Mouse (Mus musculus) MEL (cell line): ENCODE measurements around the gene Tapbp. TPM values are rescaled to one million over a fixed set of nuclear protein-coding genes. Genes with fewer than 3 reads are reported as not detected.
"Not testable (repeated sequence)": the region's sequence is repeated elsewhere in the genome, so short reads cannot be mapped to it uniquely, and the experiment has no call there.

ENCODE experiments used
- DNase-seq: peaks from one replicate; pipeline ENCODE4 v3.0.0; 2011; ENCODE audit warnings: low read depth, low spot score
- H3K27ac ChIP-seq: 2 replicates; pipeline ENCODE4 v1.5.1; 2012; ENCODE audit warnings: low read depth, mild to moderate bottlenecking, control low read depth, low read length, moderate library complexity; ENCODE audit not compliant: control insufficient read depth
- H3K27me3 ChIP-seq, 2 experiments: fragments of 150-350 bp in 1 of 2; sonication (generic) in 1 of 2; 2 replicates each; pipeline ENCODE4 v1.6.1; 2012; ENCODE audit warnings: low read length in 2 of 2, mild to moderate bottlenecking in 2 of 2, improper control_type of control experiment in 1 of 2, moderate library complexity in 1 of 2; ENCODE audit not compliant: insufficient read depth in 2 of 2, control insufficient read depth in 1 of 2
- H3K36me3 ChIP-seq, 2 experiments: 2 replicates each; pipeline ENCODE4 v1.6.1; 2012 to 2014; ENCODE audit warnings: low read length in 2 of 2, improper control_type of control experiment in 1 of 2, inconsistent platforms in 1 of 2, mild to moderate bottlenecking in 1 of 2; ENCODE audit not compliant: insufficient read depth in 2 of 2, control insufficient read depth in 1 of 2
- H3K4me1 ChIP-seq, 2 experiments: fragments of 150-350 bp in 1 of 2; sonication (generic) in 1 of 2; 2 replicates each; pipeline ENCODE4 v1.6.1; 2012; ENCODE audit warnings: low read length in 2 of 2, improper control_type of control experiment in 1 of 2, mild to moderate bottlenecking in 1 of 2; ENCODE audit not compliant: insufficient read depth in 2 of 2, control insufficient read depth in 1 of 2
- H3K4me3 ChIP-seq, 2 experiments: fragments of 150-350 bp in 1 of 2; sonication (generic) in 1 of 2; 2 replicates each; pipeline ENCODE4 v1.5.1; 2012; ENCODE audit warnings: low read depth in 2 of 2, low read length in 2 of 2, mild to moderate bottlenecking in 2 of 2, moderate library complexity in 2 of 2, control low read depth in 1 of 2, improper control_type of control experiment in 1 of 2; ENCODE audit not compliant: control insufficient read depth in 1 of 2, insufficient read depth in 1 of 2
- H3K79me2 ChIP-seq: 2 replicates; pipeline ENCODE4 v1.6.1; 2012; ENCODE audit warnings: mild to moderate bottlenecking, low read length, moderate library complexity; ENCODE audit not compliant: control insufficient read depth, poor library complexity, insufficient read depth
- H3K9ac ChIP-seq: 2 replicates; pipeline ENCODE4 v1.6.1; 2012; ENCODE audit warnings: low read depth, mild to moderate bottlenecking, control low read depth, low read length, moderate library complexity; ENCODE audit not compliant: control insufficient read depth, poor library complexity, severe bottlenecking
- H3K9me3 ChIP-seq: fragments of 150-350 bp; sonication (generic); replicated peaks from 2 replicates; pipeline ENCODE4 v1.6.1; 2012; ENCODE audit warnings: mild to moderate bottlenecking, low read length, improper control_type of control experiment, moderate library complexity; ENCODE audit not compliant: insufficient read depth
- BHLHE40 ChIP-seq: IDR thresholded peaks from 2 replicates; pipeline ENCODE4 v1.6.1; 2012; ENCODE audit warnings: low read depth, mild to moderate bottlenecking, inconsistent platforms, low read length, improper control_type of control experiment, borderline replicate concordance
- CHD1 ChIP-seq: IDR thresholded peaks from 2 replicates; pipeline ENCODE4 v1.6.1; 2012; ENCODE audit warnings: low read depth, mild to moderate bottlenecking, inconsistent platforms, low read length, improper control_type of control experiment
- CHD2 ChIP-seq: IDR thresholded peaks from 2 replicates; pipeline ENCODE4 v1.6.1; 2011; ENCODE audit warnings: low read length, improper control_type of control experiment
- E2F4 ChIP-seq: IDR thresholded peaks from 2 replicates; pipeline ENCODE4 v1.6.1; 2011; ENCODE audit warnings: low read depth, low read length, improper control_type of control experiment, borderline replicate concordance
- EP300 ChIP-seq, 2 experiments: IDR thresholded peaks; 2 replicates each; pipeline ENCODE4 v1.6.1; 2011; ENCODE audit warnings: improper control_type of control experiment in 2 of 2, low read length in 2 of 2, low read depth in 1 of 2, mild to moderate bottlenecking in 1 of 2
- ETS1 ChIP-seq: IDR thresholded peaks from 2 replicates; pipeline ENCODE4 v1.6.1; 2012; ENCODE audit warnings: low read depth, mild to moderate bottlenecking, inconsistent platforms, low read length, improper control_type of control experiment, moderate library complexity
- GABPA ChIP-seq: IDR thresholded peaks from 2 replicates; pipeline ENCODE4 v1.6.1; 2012; ENCODE audit warnings: low read depth, mild to moderate bottlenecking, inconsistent platforms, low read length, improper control_type of control experiment, moderate library complexity
- JUND ChIP-seq: IDR thresholded peaks from 2 replicates; pipeline ENCODE4 v1.6.1; 2011; ENCODE audit warnings: low read depth, mild to moderate bottlenecking, improper control_type of control experiment, low read length
- MAZ ChIP-seq: IDR thresholded peaks from 2 replicates; pipeline ENCODE4 v1.6.1; 2012; ENCODE audit warnings: low read depth, mild to moderate bottlenecking, inconsistent platforms, low read length, improper control_type of control experiment
- MXI1 ChIP-seq: IDR thresholded peaks from 2 replicates; pipeline ENCODE4 v1.6.1; 2011; ENCODE audit warnings: mild to moderate bottlenecking, low read depth, low read length, improper control_type of control experiment
- MYB ChIP-seq: IDR thresholded peaks from 2 replicates; pipeline ENCODE4 v1.6.1; 2011; ENCODE audit warnings: mild to moderate bottlenecking, low read depth, low read length, improper control_type of control experiment
- NRF1 ChIP-seq: IDR thresholded peaks from 2 replicates; pipeline ENCODE4 v1.6.1; 2014; ENCODE audit warnings: low read depth, mild to moderate bottlenecking, inconsistent platforms, low read length, improper control_type of control experiment, moderate library complexity; ENCODE audit not compliant: poor library complexity, insufficient read depth, severe bottlenecking
- POLR2A ChIP-seq, 2 experiments: IDR thresholded peaks; 2 replicates each; pipeline ENCODE4 v1.6.1; 2011 to 2012; ENCODE audit warnings: low read length in 2 of 2, mild to moderate bottlenecking in 2 of 2, control low read depth in 1 of 2, improper control_type of control experiment in 1 of 2, low read depth in 1 of 2, moderate library complexity in 1 of 2; ENCODE audit not compliant: control insufficient read depth in 1 of 2, insufficient read depth in 1 of 2, poor library complexity in 1 of 2
- POLR2AphosphoS2 ChIP-seq: IDR thresholded peaks from 2 replicates; pipeline ENCODE4 v1.6.1; 2011; ENCODE audit warnings: low read length, improper control_type of control experiment
- POLR2AphosphoS5 ChIP-seq: IDR thresholded peaks from 2 replicates; pipeline ENCODE4 v1.6.1; 2012; ENCODE audit warnings: low read depth, borderline replicate concordance, mild to moderate bottlenecking, inconsistent platforms, low read length, moderate library complexity, mixed read lengths
- RAD21 ChIP-seq: IDR thresholded peaks from 2 replicates; pipeline ENCODE4 v1.6.1; 2011; ENCODE audit warnings: mild to moderate bottlenecking, low read depth, low read length, improper control_type of control experiment
- RCOR1 ChIP-seq: IDR thresholded peaks from 2 replicates; pipeline ENCODE4 v1.6.1; 2012; ENCODE audit warnings: low read depth, mild to moderate bottlenecking, inconsistent platforms, low read length, improper control_type of control experiment
- SIN3A ChIP-seq: IDR thresholded peaks from 2 replicates; pipeline ENCODE4 v1.6.1; 2012; ENCODE audit warnings: low read length, improper control_type of control experiment, inconsistent platforms
- TAL1 ChIP-seq: IDR thresholded peaks from 2 replicates; pipeline ENCODE4 v1.6.1; 2012; ENCODE audit warnings: mild to moderate bottlenecking, inconsistent platforms, low read length, moderate library complexity, mixed read lengths
- TBP ChIP-seq: IDR thresholded peaks from 2 replicates; pipeline ENCODE4 v1.8.0; 2011; ENCODE audit warnings: low read depth, low read length, improper control_type of control experiment
- TCF12 ChIP-seq: IDR thresholded peaks from 2 replicates; pipeline ENCODE4 v1.6.1; 2014; ENCODE audit warnings: low read depth, mild to moderate bottlenecking, inconsistent platforms, low read length, improper control_type of control experiment, moderate library complexity
- ZKSCAN1 ChIP-seq: IDR thresholded peaks from 2 replicates; pipeline ENCODE4 v1.6.1; 2012; ENCODE audit warnings: low read depth, mild to moderate bottlenecking, inconsistent platforms, low read length, improper control_type of control experiment, moderate library complexity
- ZMIZ1 ChIP-seq: IDR thresholded peaks from 2 replicates; pipeline ENCODE4 v1.6.1; 2012; ENCODE audit warnings: low read depth, mild to moderate bottlenecking, inconsistent platforms, low read length, improper control_type of control experiment, moderate library complexity
- polyA plus RNA-seq, 2 experiments: library from polyadenylated mRNA; stranded (reverse) in 1 of 2; unstranded in 1 of 2; fragments of >175 nt in 1 of 2; fragments of >200 nt in 1 of 2; gene quantifications; 2 replicates each; pipeline versions ENCODE4 v1.2.1 to v1.2.4; 2012; ENCODE audit warnings: low replicate concordance in 2 of 2, low read depth in 1 of 2; ENCODE audit not compliant: insufficient read length in 2 of 2, insufficient read depth in 1 of 2, missing spikeins in 1 of 2
- total RNA-seq: library from RNA; depleted of rRNA; stranded (reverse); fragments of 300-350 nt; gene quantifications from 2 replicates; pipeline ENCODE4 v1.2.3, GENCODE M21; 2012

The Tapbp gene
- total and polyA plus RNA-seq, 3 experiments: 24.3 to 33.3 TPM; not detected in 1

GRCm38 (mm10) chr17:33951021-33951946, 35.6 kb downstream of the Tapbp start, which contains the start of gene B3galt4 (continued):
- TF ChIP-seq SIN3A (peak; percentile 86), RAD21 (no peak), POLR2AphosphoS5 (no peak; the same call in 1 of the 2 replicates), RCOR1 (peak; percentile 36; the same call in 1 of the 2 replicates), ETS1 (peak; percentile 76), MXI1 (peak; percentile 91), CHD1 (no peak), JUND (no peak), TBP (peak; percentile 84), TCF12 (peak; percentile 26; the same call in 1 of the 2 replicates), E2F4 (no peak), ZKSCAN1 (peak; percentile 59; the same call in 1 of the 2 replicates), POLR2AphosphoS2 (peak; percentile 100), TAL1 (no peak), EP300 (IDR thresholded peaks at IDR 0.05; ENCODE audit: low read depth in 1 of 2, low read length in 2 of 2) (peak in 1 of 2 experiments; percentile 64; a peak in 2 of 4 replicates), ZMIZ1 (peak; percentile 97), POLR2A (IDR thresholded peaks at IDR 0.05; ENCODE audit: control insufficient read depth in 1 of 2, insufficient read depth in 1 of 2, low read depth in 1 of 2, low read length in 2 of 2, poor library complexity in 1 of 2) (peak; percentile 66 to 92; a peak in 3 of 4 replicates), MYB (no peak), MAZ (peak; percentile 81), GABPA (no peak), CHD2 (peak; percentile 75; the same call in 1 of the 2 replicates), NRF1 (no peak), BHLHE40 (peak; percentile 65; the same call in 1 of the 2 replicates)

- H3K27ac ChIP-seq: peak overlapping the region; percentile 95
- peaks cover 10 to 17% of the 10 kb centered on the region in 2 experiments for H3K36me3 ChIP-seq
- not testable (repeated sequence) for H3K27me3 ChIP-seq, DNase-seq, H3K9me3 ChIP-seq
- peak overlapping the region in 1 of 2 experiments; percentile 82; a peak in 2 of 4 replicates for H3K4me3 ChIP-seq
- H3K9ac ChIP-seq: peak overlapping the region; percentile 99
- peaks cover 0 to 13% of the 10 kb centered on the region in 2 experiments; a peak in 2 of 4 replicates for H3K4me1 ChIP-seq
- peaks cover 39% of the 10 kb centered on the region for H3K79me2 ChIP-seq
Observed at GRCm38 (mm10) chr17:33952015-33952414, 36.3 kb downstream of the Tapbp start.
